Mouse (Mus musculus): ENCODE measurements around the gene Map1b. TPM values are rescaled to one million over a fixed set of nuclear protein-coding genes. Genes with fewer than 3 reads are reported as not detected.

The Map1b gene
- polyA plus RNA-seq (2014; fragmentation: Nextera tagmentation; extraction: Ambion mirVana) = 128 and 193 TPM in 2 replicates

DNA sequence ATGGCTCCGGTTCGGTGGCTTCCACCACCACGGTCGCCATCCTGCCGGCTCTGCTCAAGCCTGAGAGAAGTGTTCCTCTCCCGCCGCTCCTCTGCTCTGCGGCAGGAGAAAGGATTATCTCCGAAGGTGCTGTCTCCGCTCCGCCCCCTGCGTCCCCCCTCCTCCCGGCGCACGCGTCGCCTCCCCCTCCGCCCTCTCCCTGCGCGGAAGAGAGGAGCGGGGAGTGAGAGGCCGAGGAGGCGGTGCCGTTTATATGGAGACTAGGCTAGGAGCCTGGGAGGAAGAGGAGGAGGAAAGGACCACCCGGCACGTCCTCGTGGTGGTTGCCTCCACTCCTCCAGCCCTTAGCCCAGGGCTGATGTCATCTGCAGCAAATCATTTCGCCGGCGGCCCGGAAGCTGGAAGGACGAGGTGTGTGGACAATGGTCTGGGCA is at the start of gene Map1b:
TSS of gene Map1b (minus strand) at position 93 of the 434 bp plus-strand sequence.
- ATAC-seq (replicated peaks; ENCODE audit: insufficient number of reproducible peaks, low FRiP score, low TSS enrichment) = peak; percentile 71
- WGBS (ENCODE audit: insufficient replicate concordance) = 0% methylated on average over 22 of the region's 32 CpGs
- Histone ChIP-seq H3K4me1 (ENCODE audit: control insufficient read depth, insufficient read depth, low read length) (peaks cover 18% of the 10 kb centered on the region), H3K9me3 (replicated peaks; ENCODE audit: control insufficient read depth, low read length) (no peaks in the 10 kb centered on the region), H3K36me3 (ENCODE audit: control insufficient read depth, insufficient read depth, low read length) (0 out of 2 replicates have a peak, but pooled peaks cover 2% of the 10 kb centered on the region), H3K9ac (ENCODE audit: low read depth, low read length) (peak within 1 kb of the TSS; percentile 81), H3K4me3 (ENCODE audit: low read depth, low read length) (peak within 1 kb of the TSS; percentile 81), H3K27me3 (ENCODE audit: control insufficient read depth, insufficient read depth, low read length) (no peaks in the 10 kb centered on the region), H3K4me2 (peak within 1 kb of the TSS; percentile 84), H3K27ac (ENCODE audit: low read depth, low read length) (peak within 1 kb of the TSS; percentile 70)

GRCm38 (mm10) chr13:99564346-99564745 is 48.0 kb upstream of the Map1b start:
- Histone ChIP-seq H3K4me2 (no peak overlapping the region), H3K4me1 (ENCODE audit: control insufficient read depth, insufficient read depth, low read length) (no peaks in the 10 kb centered on the region), H3K4me3 (ENCODE audit: low read depth, low read length) (no peak overlapping the region), H3K9ac (ENCODE audit: low read depth, low read length) (no peak overlapping the region), H3K27me3 (ENCODE audit: control insufficient read depth, insufficient read depth, low read length) (no peaks in the 10 kb centered on the region), H3K27ac (ENCODE audit: low read depth, low read length) (no peak overlapping the region), H3K9me3 (replicated peaks; ENCODE audit: control insufficient read depth, low read length) (no peaks in the 10 kb centered on the region), H3K36me3 (ENCODE audit: control insufficient read depth, insufficient read depth, low read length) (no peaks in the 10 kb centered on the region)
- WGBS (ENCODE audit: insufficient replicate concordance) = 16% methylated on average over 3 of the region's 3 CpGs
- no peak for ATAC-seq (replicated peaks; ENCODE audit: insufficient number of reproducible peaks, low FRiP score, low TSS enrichment)

DNA sequence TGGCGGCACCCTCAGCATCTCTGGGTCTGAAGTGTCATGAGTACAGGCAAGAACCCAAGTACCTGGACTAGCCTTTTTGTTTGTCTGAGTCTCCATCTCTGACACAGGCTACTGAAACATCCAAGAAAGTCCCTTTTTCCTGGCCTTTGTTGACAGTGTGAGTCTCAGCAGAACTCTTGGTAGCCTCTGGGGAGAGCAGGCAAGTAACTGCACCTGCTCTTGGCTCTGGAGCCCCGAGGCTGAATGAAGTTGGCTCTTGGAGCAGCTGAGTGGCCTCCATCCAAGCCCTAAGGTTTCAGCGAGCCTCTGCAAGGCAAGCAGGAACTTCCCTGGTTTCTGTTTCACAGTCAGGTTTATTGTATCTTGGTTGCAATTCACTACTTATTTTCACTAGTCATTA is 46.7 kb upstream of the Map1b start:
- WGBS (ENCODE audit: insufficient replicate concordance) = 72% methylated on average over 3 of the region's 3 CpGs

DNA sequence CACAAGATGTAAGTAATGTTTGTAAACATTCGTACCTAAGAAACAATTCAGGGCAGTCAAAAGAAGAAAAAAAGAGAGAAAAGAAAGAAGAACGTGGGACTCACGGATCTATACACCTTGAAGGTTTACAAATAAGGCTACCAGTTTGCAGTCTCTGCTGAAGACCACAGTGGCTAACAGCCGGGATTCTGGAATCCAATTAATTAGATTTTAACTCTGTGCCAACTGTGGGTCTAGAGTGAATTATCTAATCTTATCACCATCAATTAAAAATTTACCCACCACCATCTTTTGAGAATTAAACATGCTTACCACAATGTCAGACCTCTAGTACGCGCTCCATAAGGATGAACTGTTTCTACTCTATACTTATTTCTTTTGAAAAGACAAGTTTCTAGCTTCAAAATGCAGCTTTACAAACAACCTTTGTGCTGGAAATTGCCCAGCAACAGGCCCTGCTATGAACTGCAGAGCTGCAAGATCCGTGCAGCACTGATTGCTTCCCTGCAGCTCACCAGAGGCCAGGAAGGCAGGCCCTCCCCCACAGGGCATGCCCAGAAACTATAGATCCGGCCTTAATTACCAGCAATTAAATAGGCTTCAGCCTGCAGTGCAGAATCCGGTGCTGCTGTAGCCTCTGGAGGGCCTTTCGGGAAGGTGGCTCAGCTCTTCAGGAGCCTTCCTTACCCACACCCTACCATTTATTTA is 45.7 kb upstream of the Map1b start:
- 55% methylated on average over 10 of the region's 10 CpGs for WGBS (ENCODE audit: insufficient replicate concordance)
- Histone ChIP-seq H3K36me3 (ENCODE audit: control insufficient read depth, insufficient read depth, low read length) (no peaks in the 10 kb centered on the region), H3K9ac (ENCODE audit: low read depth, low read length) (no peak overlapping the region), H3K4me2 (no peak overlapping the region), H3K9me3 (replicated peaks; ENCODE audit: control insufficient read depth, low read length) (no peaks in the 10 kb centered on the region), H3K27me3 (ENCODE audit: control insufficient read depth, insufficient read depth, low read length) (no peaks in the 10 kb centered on the region), H3K4me3 (ENCODE audit: low read depth, low read length) (no peak overlapping the region), H3K4me1 (ENCODE audit: control insufficient read depth, insufficient read depth, low read length) (no peaks in the 10 kb centered on the region; the same call in 1 of the 2 replicates), H3K27ac (ENCODE audit: low read depth, low read length) (no peak overlapping the region)
- ATAC-seq (replicated peaks; ENCODE audit: insufficient number of reproducible peaks, low FRiP score, low TSS enrichment) = no peak

More for the DNA sequence above, 46.7 kb upstream of the Map1b start:
- H3K4me2 ChIP-seq = no peak overlapping the region
- H3K4me3 ChIP-seq (ENCODE audit: low read depth, low read length) = no peak overlapping the region
- H3K9ac ChIP-seq (ENCODE audit: low read depth, low read length) = no peak overlapping the region
- no peak overlapping the region for H3K27ac ChIP-seq (ENCODE audit: low read depth, low read length)
- no peak for ATAC-seq (replicated peaks; ENCODE audit: insufficient number of reproducible peaks, low FRiP score, low TSS enrichment)
- H3K27me3 ChIP-seq (ENCODE audit: control insufficient read depth, insufficient read depth, low read length) = no peaks in the 10 kb centered on the region
- H3K4me1 ChIP-seq (ENCODE audit: control insufficient read depth, insufficient read depth, low read length) = no peaks in the 10 kb centered on the region; the same call in 1 of the 2 replicates
- no peaks in the 10 kb centered on the region for H3K36me3 ChIP-seq (ENCODE audit: control insufficient read depth, insufficient read depth, low read length)
- no peaks in the 10 kb centered on the region for H3K9me3 ChIP-seq (replicated peaks; ENCODE audit: control insufficient read depth, low read length)

DNA sequence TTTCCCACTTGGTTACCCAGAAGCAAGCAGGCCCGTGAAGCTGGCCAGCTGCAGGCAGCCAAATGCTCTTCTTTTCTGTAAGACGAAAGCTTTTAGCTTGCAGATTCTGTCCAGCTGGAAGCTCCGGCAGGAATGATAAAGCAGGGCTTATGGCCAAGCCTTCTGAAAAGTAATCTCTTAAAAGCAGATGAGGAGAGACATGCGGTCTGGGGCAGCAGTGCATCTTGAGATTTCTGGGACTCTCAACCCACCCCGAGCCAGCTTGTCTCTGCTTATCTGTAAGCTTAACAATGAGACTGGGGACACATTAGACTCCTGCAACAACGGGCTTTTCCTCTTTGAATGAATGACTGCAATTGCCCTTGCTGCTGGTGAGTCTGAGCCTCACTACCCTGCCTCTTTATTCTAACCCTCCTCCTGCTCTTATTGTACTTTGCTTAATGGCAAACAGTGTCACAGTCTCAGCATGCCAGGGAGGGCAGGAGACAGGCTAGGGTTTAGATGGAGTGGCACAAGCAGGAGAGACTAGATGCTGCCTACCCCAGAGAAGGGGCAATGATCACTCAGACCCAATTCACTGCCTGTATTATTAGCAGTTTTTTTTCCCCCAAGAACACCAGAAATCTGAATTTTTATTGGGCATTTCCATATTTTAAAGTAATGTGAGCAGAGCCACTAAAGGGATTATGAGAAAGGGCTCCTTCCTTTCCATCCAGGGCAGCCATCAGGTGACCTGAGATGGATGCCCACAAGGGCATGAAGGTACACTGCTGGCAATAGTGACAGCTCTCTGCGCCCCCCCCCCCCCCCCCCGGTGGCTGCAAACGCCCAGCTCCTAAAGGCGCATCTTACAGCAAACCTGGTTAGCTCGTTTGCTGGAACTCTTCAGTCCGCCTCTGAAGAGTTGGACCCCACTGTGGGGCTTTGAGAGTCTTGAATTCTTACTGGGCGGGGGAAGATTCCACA is 44.6 kb upstream of the Map1b start:
- Histone ChIP-seq H3K4me1 (ENCODE audit: control insufficient read depth, insufficient read depth, low read length) (peaks cover 3% of the 10 kb centered on the region; the same call in 1 of the 2 replicates), H3K9ac (ENCODE audit: low read depth, low read length) (no peak overlapping the region), H3K27me3 (ENCODE audit: control insufficient read depth, insufficient read depth, low read length) (no peaks in the 10 kb centered on the region), H3K36me3 (ENCODE audit: control insufficient read depth, insufficient read depth, low read length) (no peaks in the 10 kb centered on the region), H3K27ac (ENCODE audit: low read depth, low read length) (no peak overlapping the region), H3K4me3 (ENCODE audit: low read depth, low read length) (no peak overlapping the region), H3K9me3 (replicated peaks; ENCODE audit: control insufficient read depth, low read length) (no peaks in the 10 kb centered on the region), H3K4me2 (no peak overlapping the region)
- no peak for ATAC-seq (replicated peaks; ENCODE audit: insufficient number of reproducible peaks, low FRiP score, low TSS enrichment)
- 40% methylated on average over 12 of the region's 13 CpGs for WGBS (ENCODE audit: insufficient replicate concordance)

DNA sequence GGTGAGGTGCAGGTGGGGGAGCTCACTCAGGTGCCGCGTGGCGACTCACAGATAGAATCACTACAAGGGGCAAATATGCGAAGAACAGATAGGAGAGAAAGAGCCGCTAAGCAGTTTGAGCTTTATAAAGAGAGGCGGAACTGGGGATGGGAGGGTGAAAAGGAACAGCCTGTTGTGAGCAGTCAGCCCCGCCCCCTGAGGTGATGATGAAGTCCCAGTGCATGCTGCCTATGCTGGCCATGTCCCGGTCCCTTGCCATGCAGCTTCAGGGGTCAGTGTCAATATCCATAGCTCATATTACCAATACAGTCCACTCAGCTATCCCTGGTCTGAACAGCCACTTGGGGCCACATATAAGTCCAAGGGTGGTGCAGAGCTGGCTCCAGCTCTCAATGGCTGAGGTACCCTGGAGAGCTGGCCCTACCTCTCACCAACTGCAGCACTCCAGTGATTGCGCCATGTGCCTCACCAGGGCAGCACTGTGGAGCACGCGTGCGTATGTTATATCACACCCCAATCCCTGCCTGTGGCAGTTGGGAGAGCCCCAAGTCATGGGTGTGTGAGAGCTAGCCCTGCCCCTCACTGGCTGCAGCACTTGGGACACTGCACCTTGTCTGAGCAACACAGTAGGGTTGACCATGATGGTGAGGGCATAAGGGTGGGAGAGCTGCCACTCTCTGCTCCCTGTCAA is 42.0 kb upstream of the Map1b start:
- ATAC-seq (replicated peaks; ENCODE audit: insufficient number of reproducible peaks, low FRiP score, low TSS enrichment) = no peak
- Histone ChIP-seq H3K36me3 (ENCODE audit: control insufficient read depth, insufficient read depth, low read length) (no peaks in the 10 kb centered on the region), H3K27ac (ENCODE audit: low read depth, low read length) (no peak overlapping the region), H3K9ac (ENCODE audit: low read depth, low read length) (no peak overlapping the region), H3K4me1 (ENCODE audit: control insufficient read depth, insufficient read depth, low read length) (peaks cover 3% of the 10 kb centered on the region; the same call in 1 of the 2 replicates), H3K27me3 (ENCODE audit: control insufficient read depth, insufficient read depth, low read length) (no peaks in the 10 kb centered on the region), H3K4me2 (peak overlapping the region; percentile 32; the same call in 1 of the 2 replicates), H3K4me3 (ENCODE audit: low read depth, low read length) (no peak overlapping the region), H3K9me3 (replicated peaks; ENCODE audit: control insufficient read depth, low read length) (no peaks in the 10 kb centered on the region)
- 53% methylated on average over 12 of the region's 12 CpGs for WGBS (ENCODE audit: insufficient replicate concordance)

GRCm38 (mm10) chr13:99557813-99558212 is 41.5 kb upstream of the Map1b start:
- 57% methylated on average over 15 of the region's 15 CpGs for WGBS (ENCODE audit: insufficient replicate concordance)
- Histone ChIP-seq H3K36me3 (ENCODE audit: control insufficient read depth, insufficient read depth, low read length) (no peaks in the 10 kb centered on the region), H3K27ac (ENCODE audit: low read depth, low read length) (no peak overlapping the region), H3K4me3 (ENCODE audit: low read depth, low read length) (no peak overlapping the region), H3K9me3 (replicated peaks; ENCODE audit: control insufficient read depth, low read length) (no peaks in the 10 kb centered on the region), H3K4me2 (peak overlapping the region; percentile 32; the same call in 1 of the 2 replicates), H3K9ac (ENCODE audit: low read depth, low read length) (no peak overlapping the region), H3K4me1 (ENCODE audit: control insufficient read depth, insufficient read depth, low read length) (peaks cover 3% of the 10 kb centered on the region; the same call in 1 of the 2 replicates), H3K27me3 (ENCODE audit: control insufficient read depth, insufficient read depth, low read length) (no peaks in the 10 kb centered on the region)
- no peak for ATAC-seq (replicated peaks; ENCODE audit: insufficient number of reproducible peaks, low FRiP score, low TSS enrichment)

DNA sequence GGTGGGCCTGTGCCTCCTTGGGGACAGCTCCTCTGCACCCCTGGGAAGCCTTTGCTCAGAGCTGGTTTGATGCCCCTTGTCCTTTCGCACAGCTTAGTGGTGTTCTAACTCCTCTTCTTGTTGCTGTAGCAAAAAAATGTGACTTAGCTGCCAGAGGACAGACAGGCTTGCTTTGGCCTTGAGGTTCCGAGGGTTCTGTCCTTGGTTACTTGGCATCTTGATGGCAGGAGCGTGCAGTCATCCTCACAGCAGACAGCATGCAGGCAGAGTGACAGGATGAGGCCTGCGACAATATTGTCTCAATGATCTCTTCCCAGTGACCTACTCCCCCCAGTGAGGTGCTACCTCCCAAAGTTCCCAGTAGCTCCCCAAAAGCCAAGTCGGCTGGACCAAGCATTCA is 41.0 kb upstream of the Map1b start:
- Histone ChIP-seq H3K27me3 (ENCODE audit: control insufficient read depth, insufficient read depth, low read length) (no peaks in the 10 kb centered on the region), H3K9me3 (replicated peaks; ENCODE audit: control insufficient read depth, low read length) (no peaks in the 10 kb centered on the region), H3K27ac (ENCODE audit: low read depth, low read length) (no peak overlapping the region), H3K4me3 (ENCODE audit: low read depth, low read length) (no peak overlapping the region), H3K4me2 (no peak overlapping the region), H3K4me1 (ENCODE audit: control insufficient read depth, insufficient read depth, low read length) (peaks cover 3% of the 10 kb centered on the region; the same call in 1 of the 2 replicates), H3K36me3 (ENCODE audit: control insufficient read depth, insufficient read depth, low read length) (no peaks in the 10 kb centered on the region), H3K9ac (ENCODE audit: low read depth, low read length) (no peak overlapping the region)
- no peak for ATAC-seq (replicated peaks; ENCODE audit: insufficient number of reproducible peaks, low FRiP score, low TSS enrichment)
- 69% methylated on average over 5 of the region's 5 CpGs for WGBS (ENCODE audit: insufficient replicate concordance)
